Mouse (Mus musculus) ES-E14 (cell line): ENCODE data around the gene Cracr2b. TPM values are rescaled to one million over a fixed set of nuclear protein-coding genes. Genes with fewer than 3 reads are reported as not detected.
A peak's percentile ranks its signal among the peaks of the same experiment; 100 is the strongest.

ENCODE experiments used
- DNase-seq: peaks from one replicate; pipeline ENCODE4 v3.0.0-alpha.2; 2013; ENCODE audit warnings: low read depth, low spot score
- H3K27ac ChIP-seq: 2 replicates; pipeline ENCODE4 v1.5.1; 2012; ENCODE audit warnings: low read depth, mild to moderate bottlenecking, low read length, moderate library complexity, mixed read lengths; ENCODE audit not compliant: poor library complexity, insufficient read depth, severe bottlenecking
- H3K36me3 ChIP-seq: 2 replicates; pipeline ENCODE4 v1.6.1; 2012; ENCODE audit warnings: mild to moderate bottlenecking, low read length, moderate library complexity, mixed read lengths; ENCODE audit not compliant: control insufficient read depth, poor library complexity, insufficient read depth, severe bottlenecking
- H3K4me1 ChIP-seq, 2 experiments: fragments of 150-350 bp in 1 of 2; sonication (generic) in 1 of 2; 2 replicates each; pipeline ENCODE4 v1.6.1; 2012; ENCODE audit warnings: low read length in 2 of 2, mild to moderate bottlenecking in 1 of 2, mixed read lengths in 1 of 2; ENCODE audit not compliant: control insufficient read depth in 2 of 2, insufficient read depth in 2 of 2, poor library complexity in 1 of 2
- H3K4me3 ChIP-seq, 2 experiments: fragments of 150-350 bp in 1 of 2; sonication (generic) in 1 of 2; 2 replicates each; pipeline ENCODE4 v1.5.1; 2012; ENCODE audit warnings: low read length in 2 of 2, low read depth in 1 of 2, mild to moderate bottlenecking in 1 of 2, mixed read lengths in 1 of 2; ENCODE audit not compliant: insufficient read depth in 1 of 2, poor library complexity in 1 of 2, severe bottlenecking in 1 of 2
- H3K9ac ChIP-seq: 2 replicates; pipeline ENCODE4 v1.6.1; 2012; ENCODE audit warnings: low read depth, mild to moderate bottlenecking, low read length, mixed read lengths; ENCODE audit not compliant: poor library complexity, insufficient read depth, severe bottlenecking
- H3K9me3 ChIP-seq: fragments of 150-350 bp; sonication (generic); 2 replicates; pipeline ENCODE4 v1.6.1; 2012; ENCODE audit warnings: low read depth, mild to moderate bottlenecking, low read length; ENCODE audit not compliant: control insufficient read depth, insufficient read depth
- CHD2 ChIP-seq: IDR thresholded peaks from 2 replicates; pipeline ENCODE4 v1.6.1; 2014; ENCODE audit warnings: mild to moderate bottlenecking, low read depth, low read length, inconsistent platforms
- HCFC1 ChIP-seq: IDR thresholded peaks from 2 replicates; pipeline ENCODE4 v1.6.1; 2012; ENCODE audit warnings: low read length, inconsistent platforms, borderline replicate concordance; ENCODE audit not compliant: insufficient read depth
- MAFK ChIP-seq: IDR thresholded peaks from 2 replicates; pipeline ENCODE4 v1.6.1; 2014; ENCODE audit warnings: mild to moderate bottlenecking, low read depth, low read length, inconsistent platforms; ENCODE audit not compliant: insufficient read depth
- ZC3H11A ChIP-seq: IDR thresholded peaks from 2 replicates; pipeline ENCODE4 v1.6.1; 2012; ENCODE audit warnings: low read depth, mild to moderate bottlenecking, inconsistent platforms, low read length, borderline replicate concordance
- ZNF384 ChIP-seq: IDR thresholded peaks from 2 replicates; pipeline ENCODE4 v1.6.1; 2012; ENCODE audit warnings: low read depth, low read length, inconsistent platforms
- in situ Hi-C, 2 experiments: fragments of 600-800 bp; cut with MboI; formaldehyde crosslinking; loops; one replicate each; pipeline ENCODE4 v1.15.1; 2025; ENCODE audit warnings: low sequenced_read_pairs in 2 of 2, inconsistent platforms in 1 of 2; ENCODE audit not compliant: unreplicated experiment in 2 of 2
- total RNA-seq: library from RNA; depleted of rRNA; stranded (reverse); fragments of 300-350 nt; gene quantifications from 2 replicates; pipeline ENCODE4 v1.2.3, GENCODE M21; 2012

Gene Cracr2b
- total RNA-seq, 1 experiment: 5.8 TPM

DNA sequence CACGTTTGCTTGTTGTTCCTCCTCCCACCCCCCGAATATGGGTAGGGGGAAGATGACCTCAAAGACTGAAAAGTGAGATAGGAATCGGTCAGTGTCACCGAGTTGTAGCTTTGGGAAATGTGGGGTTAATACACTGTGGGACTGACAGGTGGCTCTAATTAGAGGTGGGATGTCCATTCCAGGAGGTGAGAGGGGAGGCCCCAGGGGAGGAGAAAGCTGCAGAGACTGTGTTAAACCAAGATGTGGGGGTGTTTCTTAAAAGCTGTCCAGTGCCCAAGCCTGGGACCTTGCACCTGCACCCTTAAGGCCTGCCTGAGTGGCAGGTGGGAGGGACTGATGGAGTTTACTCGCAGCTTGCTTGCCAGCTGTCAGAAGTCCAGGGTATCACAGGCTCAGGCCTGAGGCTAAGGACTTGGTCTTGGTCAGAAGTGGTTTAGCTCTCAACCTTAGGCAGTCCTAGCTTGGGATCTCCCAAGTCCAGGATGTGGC lies 1.5 kb downstream of the Cracr2b start:
- in situ Hi-C loops: no loop called here
- H3K9me3 ChIP-seq: no peaks in the 10 kb centered on the region
- peak overlapping the region; percentile 60 for H3K9ac ChIP-seq
- no peak for DNase-seq
- H3K4me3 ChIP-seq: peak overlapping the region; percentile 63 to 65; a peak in 2 of 4 replicates
- no peaks in the 10 kb centered on the region for H3K36me3 ChIP-seq
- peaks cover 4 to 43% of the 10 kb centered on the region in 2 experiments; a peak in 3 of 4 replicates for H3K4me1 ChIP-seq
- TF ChIP-seq CHD2: no peak
- no peak for TF ChIP-seq HCFC1
- no peak for TF ChIP-seq ZNF384
- no peak for TF ChIP-seq ZC3H11A
- TF ChIP-seq MAFK: no peak
- no peak overlapping the region for H3K27ac ChIP-seq

DNA sequence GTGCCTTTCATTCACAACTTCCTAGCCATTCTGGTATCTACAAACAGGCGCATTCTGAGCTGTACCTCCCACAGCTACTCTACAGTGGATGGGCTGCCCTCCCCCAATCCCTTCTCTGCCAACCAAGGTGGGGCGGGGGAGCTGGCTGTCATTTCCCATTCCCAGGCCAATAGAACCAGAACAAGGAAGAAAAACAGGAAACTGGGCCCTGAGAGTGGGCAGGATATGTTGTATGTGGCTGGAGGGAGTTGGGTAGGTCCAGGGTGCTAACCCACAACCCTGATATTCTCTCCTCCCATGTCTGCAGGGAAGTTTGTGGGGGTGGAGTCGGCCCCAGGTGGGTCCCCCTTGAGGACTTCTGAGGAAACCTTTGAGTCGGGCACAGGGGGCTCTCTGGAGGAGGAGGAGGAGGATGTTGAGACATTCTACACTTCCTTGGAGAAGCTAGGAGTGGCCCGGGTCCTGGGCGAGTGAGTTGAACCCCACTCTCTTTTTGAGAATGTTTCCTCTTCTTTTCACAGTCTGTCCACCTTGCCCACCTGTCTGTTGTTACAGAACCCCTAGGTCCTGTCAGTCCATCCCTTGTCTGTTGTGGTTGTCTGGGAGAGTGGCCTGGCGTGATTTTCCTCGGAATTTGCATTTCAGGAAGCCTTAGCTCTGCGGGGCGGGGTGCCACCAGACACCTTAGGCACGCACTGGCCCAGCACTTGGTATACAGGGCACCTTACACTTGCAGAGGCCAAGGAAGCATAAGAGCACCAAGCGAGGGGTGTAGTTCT lies 3.1 kb downstream of the Cracr2b start:
- Histone ChIP-seq H3K4me1 (peaks cover 4 to 47% of the 10 kb centered on the region in 2 experiments; a peak in 3 of 4 replicates), H3K4me3 (peak overlapping the region; percentile 45 to 60; a peak in 3 of 4 replicates), H3K36me3 (no peaks in the 10 kb centered on the region), H3K9ac (peak overlapping the region; percentile 43; the same call in 1 of the 2 replicates), H3K27ac (no peak overlapping the region), H3K9me3 (no peaks in the 10 kb centered on the region)
- no peak for DNase-seq
- TF ChIP-seq ZC3H11A (no peak), CHD2 (no peak), MAFK (no peak), ZNF384 (no peak), HCFC1 (no peak)
- in situ Hi-C loops: no loop called here

- H3K9me3 ChIP-seq: no peaks in the 10 kb centered on the region
- TF ChIP-seq MAFK (no peak), HCFC1 (no peak), ZC3H11A (no peak), ZNF384 (no peak), CHD2 (no peak)
- in situ Hi-C loops: no loop called here
- peaks cover 4 to 48% of the 10 kb centered on the region in 2 experiments; a peak in 3 of 4 replicates for H3K4me1 ChIP-seq
- H3K27ac ChIP-seq: no peak overlapping the region
- peaks cover 6% of the 10 kb centered on the region; the same call in 1 of the 2 replicates for H3K36me3 ChIP-seq
- no peak for DNase-seq
- H3K9ac ChIP-seq: peak overlapping the region; percentile 43; the same call in 1 of the 2 replicates
- H3K4me3 ChIP-seq: peak overlapping the region; percentile 45 to 60
Measured at GRCm38 (mm10) chr7:141464603-141465201, 3.8 kb downstream of the Cracr2b start.

- DNase-seq: no peak
- Histone ChIP-seq H3K36me3 (peaks cover 14% of the 10 kb centered on the region), H3K27ac (no peak overlapping the region), H3K9me3 (no peaks in the 10 kb centered on the region), H3K9ac (no peak overlapping the region), H3K4me1 (peaks cover 4 to 49% of the 10 kb centered on the region in 2 experiments; a peak in 3 of 4 replicates), H3K4me3 (no peak overlapping the region)
- TF ChIP-seq ZNF384 (no peak), MAFK (no peak)
- in situ Hi-C loops: no loop called here
Measured at GRCm38 (mm10) chr7:141465388-141466044, 4.6 kb downstream of the Cracr2b start.
